Mouse (Mus musculus) spleen, adult 2 months (tissue): ENCODE results near the gene Krt33a.

ENCODE experiments used
- CTCF ChIP-seq: fragments of 200-500 bp; IDR thresholded peaks from 2 replicates; pipeline ENCODE4 v1.5.1; 2011; ENCODE audit warnings: mild to moderate bottlenecking, inconsistent platforms; ENCODE audit not compliant: insufficient read depth, insufficient read length, insufficient replicate concordance; ENCODE audit errors: extremely low read depth
- POLR2A ChIP-seq: fragments of 200-500 bp; IDR thresholded peaks from 2 replicates; pipeline ENCODE4 v1.6.1; 2011; ENCODE audit warnings: low read depth, low read length, inconsistent platforms

DNA sequence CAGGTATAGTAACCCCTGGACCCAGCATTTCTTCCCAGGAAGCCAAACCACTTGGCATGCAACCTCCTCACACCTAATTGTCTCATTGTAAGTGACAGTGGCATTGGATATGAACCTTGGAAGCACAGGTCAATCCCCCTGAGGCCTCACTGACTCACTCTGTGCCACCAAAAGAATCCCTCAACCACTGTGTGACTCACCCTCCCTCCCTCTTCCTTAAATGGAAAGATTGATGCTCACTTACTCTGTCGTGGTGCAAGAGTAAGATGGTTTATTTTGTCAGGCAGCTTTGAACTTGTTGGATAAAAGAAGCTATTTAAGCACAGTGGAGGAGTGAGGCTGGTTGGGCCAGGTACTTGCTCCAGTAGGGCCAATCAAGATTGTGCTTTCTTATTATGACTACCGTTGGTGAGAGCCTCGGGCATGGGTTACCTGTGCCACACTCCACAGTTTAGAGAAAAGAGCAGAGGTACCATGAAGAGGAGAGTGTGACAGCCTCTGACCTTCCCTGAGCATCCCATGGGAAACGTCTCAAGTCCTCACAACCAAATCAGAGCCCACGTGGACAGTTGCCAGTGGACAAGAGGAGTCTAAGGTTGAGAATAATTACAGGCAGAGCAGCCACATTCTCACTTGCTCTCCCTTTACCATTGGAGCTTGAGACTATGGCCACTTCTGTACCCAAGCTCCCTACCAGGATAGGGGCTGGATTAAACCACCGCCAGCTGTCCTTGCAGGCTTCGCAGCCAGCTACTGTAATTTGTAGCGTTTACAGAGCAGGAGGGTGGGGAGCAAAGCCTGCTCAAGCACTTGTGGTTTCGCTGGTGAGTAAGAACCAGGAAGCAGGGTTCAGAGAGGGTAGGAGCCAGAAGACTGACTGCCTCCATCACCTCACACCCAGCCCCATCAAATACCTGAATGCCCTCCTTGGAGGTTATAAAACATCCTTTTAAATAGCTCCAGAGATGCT lies 40.0 kb upstream of the Krt33a start:
- TF ChIP-seq CTCF (no peak), POLR2A (no peak)
